Mouse (Mus musculus): Measurements from ENCODE around the gene Cldn1. TPM values are rescaled to one million over a fixed set of nuclear protein-coding genes. Genes with fewer than 3 reads are reported as not detected.

Cldn1 gene
- polyA plus RNA-seq, 1 experiment: 0.21 TPM

DNA sequence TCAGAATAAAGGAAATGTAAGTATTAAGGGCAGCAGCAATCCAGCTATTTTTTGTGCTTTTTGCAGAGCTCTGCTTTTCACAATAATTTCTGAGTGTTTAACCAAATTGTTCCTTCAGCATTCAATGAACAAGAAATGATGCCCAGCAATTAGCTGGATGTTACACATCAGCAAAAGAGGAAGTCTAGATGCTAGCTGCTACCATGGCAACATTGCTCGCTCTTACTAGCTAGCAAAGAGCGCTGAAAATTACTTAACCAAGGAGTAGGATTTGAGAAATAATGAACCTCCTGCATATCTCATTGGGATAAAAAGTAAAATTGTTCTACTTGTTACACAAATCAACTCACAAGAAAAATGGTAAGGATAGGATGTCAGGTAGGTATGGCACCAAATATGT, 62.2 kb downstream of the Cldn1 start:
- TF ChIP-seq CTCF (IDR thresholded peaks at IDR 0.05; ENCODE audit: extremely low read depth, insufficient read depth, insufficient read length, insufficient replicate concordance): no peak
- no peak for TF ChIP-seq POLR2A (IDR thresholded peaks at IDR 0.05; ENCODE audit: low read depth, low read length)
- H3K27ac ChIP-seq (ENCODE audit: insufficient read depth, low read length): no peak overlapping the region
- no peak overlapping the region for H3K4me3 ChIP-seq (ENCODE audit: extremely low read depth, insufficient read depth, insufficient read length)
- no peak for DNase-seq (ENCODE audit: low read depth in 1 of 2, low spot score in 2 of 2)
- no peaks in the 10 kb centered on the region for H3K36me3 ChIP-seq (ENCODE audit: control insufficient read depth, insufficient read depth, low read length)
- H3K4me1 ChIP-seq (ENCODE audit: control insufficient read depth, insufficient read depth, insufficient read length): no peaks in the 10 kb centered on the region
- WGBS: 38% methylated on average over 2 of the region's 2 CpGs
- H3K27me3 ChIP-seq (ENCODE audit: control insufficient read depth, insufficient read depth, low read length): no peaks in the 10 kb centered on the region

Other genes with a start within 250 kb of the Cldn1 start
- gene Cldn16, start 91.3 kb upstream of the Cldn1 start, polyA plus RNA-seq (2012; rRNA removed): not detected in 2 replicates
- not detected in 2 replicates for gene Tmem207, start 154.9 kb upstream of the Cldn1 start, polyA plus RNA-seq (2012; rRNA removed)
- gene Il1rap, start 209.9 kb upstream of the Cldn1 start, polyA plus RNA-seq (2012; rRNA removed): 1.2 and 1.4 TPM in 2 replicates